Mouse (Mus musculus): ENCODE data around the gene Tmem109.

DNA sequence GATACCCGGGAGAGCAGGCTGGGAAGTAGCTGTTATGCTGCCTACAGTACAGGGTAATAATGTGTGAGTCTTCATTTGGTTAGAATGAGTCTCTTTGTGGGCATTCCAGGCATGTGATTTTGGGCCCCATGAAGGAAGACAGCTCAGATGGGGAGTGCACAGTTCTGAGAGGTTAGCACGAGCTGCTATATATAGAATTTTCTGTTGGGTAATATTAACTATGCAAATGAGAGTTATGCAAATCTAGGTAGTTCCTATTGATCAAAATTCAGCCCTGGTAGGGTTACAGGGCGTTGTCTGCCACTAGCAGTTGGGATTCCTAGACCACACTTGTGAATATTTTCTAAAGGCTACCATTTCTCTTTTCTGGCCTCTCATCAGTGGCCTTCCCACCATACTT lies 36.3 kb downstream of the Tmem109 start:
- TF ChIP-seq ZMIZ1 (IDR thresholded peaks at IDR 0.05; ENCODE audit: low read depth, low read length) (no peak), CHD1 (IDR thresholded peaks at IDR 0.05; ENCODE audit: low read depth, low read length) (peak; percentile 26; the same call in 1 of the 2 replicates), POLR2AphosphoS2 (IDR thresholded peaks at IDR 0.05; ENCODE audit: low read depth, low read length) (no peak), CTCF (conservative IDR thresholded peaks at IDR 0.05 in 1 of 2, IDR thresholded peaks at IDR 0.05 in 1 of 2; ENCODE audit: low read depth in 2 of 2, low read length in 2 of 2) (no peak)
